Mouse (Mus musculus) neural tube, embryonic 11.5 days (tissue): ENCODE measurements around the gene Dnaaf1. TPM values are rescaled to one million over a fixed set of nuclear protein-coding genes. Genes with fewer than 3 reads are reported as not detected.

Experiments
- ATAC-seq: fragments of 200-750 bp; cut with Nextera tagmentation; 2 replicates; pipeline ENCODE4 v1.8.0; 2017; ENCODE audit warnings: moderate number of reproducible peaks, mild to moderate bottlenecking, moderate TSS enrichment, moderate library complexity; ENCODE audit not compliant: insufficient read depth, low FRiP score, low TSS enrichment
- DNase-seq: peaks from one replicate; pipeline ENCODE4 v3.0.0-alpha.2; 2015; ENCODE audit warnings: low spot score
- H3K27ac ChIP-seq: fragments of 300-500 bp; sonication (generic); 2 replicates; pipeline ENCODE4 v1.5.1; 2014; ENCODE audit warnings: low read depth, mild to moderate bottlenecking, low read length
- H3K27me3 ChIP-seq: fragments of 300-500 bp; sonication (generic); 2 replicates; pipeline ENCODE4 v1.6.1; 2014; ENCODE audit warnings: mild to moderate bottlenecking, low read length, mixed read lengths; ENCODE audit not compliant: control insufficient read depth, insufficient read depth
- H3K36me3 ChIP-seq: fragments of 300-500 bp; sonication (generic); 2 replicates; pipeline ENCODE4 v1.6.1; 2014; ENCODE audit warnings: mild to moderate bottlenecking, low read length, moderate library complexity, mixed read lengths; ENCODE audit not compliant: control insufficient read depth, insufficient read depth
- H3K4me1 ChIP-seq: fragments of 300-500 bp; sonication (generic); 2 replicates; pipeline ENCODE4 v1.6.1; 2014; ENCODE audit warnings: low read length, mixed read lengths; ENCODE audit not compliant: control insufficient read depth, insufficient read depth
- H3K4me2 ChIP-seq: fragments of 300-500 bp; sonication (generic); 2 replicates; pipeline ENCODE4 v1.6.1; 2014; ENCODE audit warnings: low read depth, mild to moderate bottlenecking, moderate library complexity
- H3K4me3 ChIP-seq: fragments of 300-500 bp; sonication (generic); 2 replicates; pipeline ENCODE4 v1.5.1; 2014; ENCODE audit warnings: low read depth, low read length
- H3K9ac ChIP-seq: fragments of 300-500 bp; sonication (generic); 2 replicates; pipeline ENCODE4 v1.6.1; 2014; ENCODE audit warnings: mild to moderate bottlenecking, low read length
- H3K9me3 ChIP-seq: fragments of 300-500 bp; sonication (generic); 2 replicates; pipeline ENCODE4 v1.6.1; 2016; ENCODE audit warnings: low read length; ENCODE audit not compliant: control insufficient read depth
- WGBS: fragments of 180-500 bp; shearing (Covaris S2); extraction: QIAGEN DNeasy Blood & Tissue Kit; methylation state at CpG from one replicate; pipeline ENCODE4 v1.1.7; 2014; 5-methylcytosine and 5-hydroxymethylcytosine counted together
- polyA plus RNA-seq: library from polyadenylated mRNA; unstranded; fragments of >200 nt; fragmentation: Nextera tagmentation; extraction: Ambion mirVana; gene quantifications from 2 replicates; pipeline ENCODE4 v1.2.1, GENCODE M21; 2014

Gene Dnaaf1
- polyA plus RNA-seq, 1 experiment from 2014 or later, result not detected

DNA sequence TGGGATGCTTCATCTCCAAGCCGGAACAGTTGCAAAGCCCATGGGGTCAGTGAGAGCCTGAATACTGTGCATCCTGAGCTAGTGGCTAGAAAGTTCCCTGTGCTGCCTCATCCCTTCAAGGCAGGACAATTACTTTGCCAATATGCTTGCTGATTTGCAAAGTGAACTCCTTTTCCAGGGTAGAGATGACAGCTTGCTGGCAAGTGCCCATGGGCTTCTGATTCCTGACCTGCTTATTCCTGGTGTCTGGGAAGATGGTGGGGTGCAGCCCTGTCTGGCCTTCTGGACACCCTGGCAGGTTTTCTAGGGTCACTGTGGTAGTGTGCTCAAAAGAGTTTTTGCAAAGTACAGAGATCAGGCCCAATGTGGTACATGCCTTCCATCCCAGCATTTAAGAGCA, 67.9 kb downstream of the Dnaaf1 start:
- no peak for DNase-seq
- H3K36me3 ChIP-seq, result no peaks in the 10 kb centered on the region
- H3K27ac ChIP-seq, result no peak overlapping the region
- H3K9ac ChIP-seq, result no peak overlapping the region
- H3K4me3 ChIP-seq, result no peak overlapping the region
- WGBS, result 97% methylated on average over 1 of the region's 1 CpGs
- H3K27me3 ChIP-seq, result no peaks in the 10 kb centered on the region
- H3K9me3 ChIP-seq, result no peaks in the 10 kb centered on the region
- no peaks in the 10 kb centered on the region for H3K4me1 ChIP-seq
- no peak overlapping the region for H3K4me2 ChIP-seq
- no peak for ATAC-seq

DNA sequence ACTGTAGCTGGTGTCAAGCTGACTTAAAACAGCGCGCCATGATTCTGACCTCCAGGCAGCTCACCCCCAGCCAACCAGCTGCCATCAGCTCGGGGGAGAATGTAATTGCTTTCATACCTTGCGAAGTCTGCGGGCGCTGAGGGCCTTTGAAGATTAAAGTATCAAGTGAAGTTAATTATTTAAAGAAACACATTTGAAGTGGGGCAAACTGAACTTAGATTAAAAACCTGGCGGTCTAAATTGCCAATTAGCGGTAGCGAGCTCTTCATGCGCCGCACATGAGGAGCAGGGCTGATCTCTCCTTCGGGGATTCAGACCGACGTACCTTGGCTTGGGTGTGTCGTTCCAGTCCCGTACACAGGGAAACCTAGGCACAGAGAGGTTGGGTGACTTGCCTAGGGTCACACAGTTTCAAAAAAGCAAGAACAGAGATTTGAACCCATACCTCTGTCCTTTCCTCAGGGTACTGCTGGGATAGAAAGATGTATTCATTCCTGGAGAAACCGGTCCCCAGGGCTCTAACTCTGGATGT, 69.5 kb downstream of the Dnaaf1 start:
- no peak for ATAC-seq
- WGBS, result 87% methylated on average over 17 of the region's 17 CpGs
- Histone ChIP-seq H3K4me1 (no peaks in the 10 kb centered on the region), H3K27me3 (no peaks in the 10 kb centered on the region), H3K9me3 (no peaks in the 10 kb centered on the region), H3K27ac (no peak overlapping the region), H3K4me3 (no peak overlapping the region), H3K9ac (no peak overlapping the region), H3K36me3 (no peaks in the 10 kb centered on the region), H3K4me2 (no peak overlapping the region)
- no peak for DNase-seq

DNA sequence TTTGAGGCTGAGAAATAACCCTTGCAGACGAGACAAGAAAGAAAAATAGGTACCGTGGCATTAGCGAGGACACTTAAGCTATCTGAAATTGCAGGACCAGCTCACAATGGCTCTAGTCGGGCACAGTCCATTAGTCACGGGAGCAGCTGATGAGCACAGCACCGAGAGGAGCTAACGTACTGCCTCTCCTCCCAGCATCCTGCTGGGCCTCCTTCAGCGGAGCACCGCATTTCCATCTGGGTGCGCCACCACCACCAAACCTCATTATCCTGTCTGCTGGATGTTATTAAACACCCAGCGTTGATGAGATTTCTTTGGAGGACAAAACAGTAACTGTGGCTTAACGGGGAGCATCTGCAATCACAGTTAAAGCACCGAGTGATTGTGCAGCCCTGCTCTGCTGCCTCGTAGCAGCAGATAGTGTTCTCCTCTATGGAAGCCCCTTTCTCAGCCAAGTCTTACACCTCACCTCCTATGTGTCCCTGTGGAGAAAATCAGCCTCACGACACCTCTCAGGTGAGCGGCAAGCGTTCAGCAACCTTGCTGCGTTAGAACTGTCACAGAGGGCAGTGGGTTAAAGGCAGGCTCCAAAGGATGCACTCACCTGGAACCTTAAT, 70.1 kb downstream of the Dnaaf1 start:
- Histone ChIP-seq H3K27ac (peak overlapping the region; percentile 36; the same call in 1 of the 2 replicates), H3K4me2 (no peak overlapping the region), H3K9ac (no peak overlapping the region), H3K27me3 (no peaks in the 10 kb centered on the region), H3K4me1 (no peaks in the 10 kb centered on the region), H3K36me3 (no peaks in the 10 kb centered on the region), H3K9me3 (no peaks in the 10 kb centered on the region), H3K4me3 (no peak overlapping the region)
- ATAC-seq (peak; percentile 45), DNase-seq (peak; percentile 53)
- 56% methylated on average over 18 of the region's 18 CpGs for WGBS

DNA sequence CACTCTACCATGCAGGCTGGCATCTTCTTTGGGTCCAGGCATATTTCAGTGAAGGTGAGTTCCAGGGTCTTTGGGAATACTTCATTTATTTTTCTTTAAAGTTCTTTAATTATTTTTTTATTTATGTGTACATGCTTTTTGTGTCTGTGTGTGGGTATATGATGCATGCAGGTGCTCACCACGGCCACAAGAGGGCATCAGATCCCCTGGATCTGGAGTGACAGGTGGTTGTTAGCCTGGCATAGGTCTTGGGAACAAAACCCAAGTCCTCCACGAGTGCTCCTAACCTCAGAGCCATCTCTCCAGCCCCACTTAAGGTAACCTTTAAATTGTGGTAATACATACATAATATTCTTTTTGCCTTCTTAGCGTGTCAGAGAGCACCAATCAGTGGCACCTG, 71.2 kb downstream of the Dnaaf1 start:
- ATAC-seq (no peak), DNase-seq (no peak)
- Histone ChIP-seq H3K4me3 (no peak overlapping the region), H3K36me3 (no peaks in the 10 kb centered on the region), H3K9ac (no peak overlapping the region), H3K4me1 (no peaks in the 10 kb centered on the region), H3K9me3 (no peaks in the 10 kb centered on the region), H3K4me2 (no peak overlapping the region), H3K27ac (no peak overlapping the region), H3K27me3 (no peaks in the 10 kb centered on the region)
- 72% methylated on average over 3 of the region's 3 CpGs for WGBS

DNA sequence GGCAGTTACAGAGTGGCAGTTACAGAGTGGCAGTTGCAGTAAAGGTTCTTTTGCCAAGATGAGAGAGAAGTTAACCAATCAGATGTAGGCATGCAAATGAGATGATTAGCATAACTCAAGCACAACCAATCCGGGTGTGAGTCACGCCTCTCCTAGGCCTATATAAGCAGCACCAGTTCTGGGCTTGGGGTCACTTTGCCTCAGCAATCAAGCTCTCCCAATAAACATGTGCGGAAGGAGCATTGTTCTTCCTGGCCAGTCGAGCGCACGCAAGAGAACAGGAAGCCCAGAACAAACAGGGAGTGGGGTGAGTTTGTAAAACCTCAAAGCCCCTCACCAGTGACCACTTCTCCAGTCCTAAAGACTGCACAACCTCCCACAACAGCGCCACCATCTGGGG, 71.8 kb downstream of the Dnaaf1 start:
- ATAC-seq (no peak), DNase-seq (no peak)
- Histone ChIP-seq H3K9me3 (no peaks in the 10 kb centered on the region), H3K4me2 (no peak overlapping the region), H3K9ac (no peak overlapping the region), H3K4me1 (no peaks in the 10 kb centered on the region), H3K27ac (no peak overlapping the region), H3K27me3 (no peaks in the 10 kb centered on the region), H3K4me3 (no peak overlapping the region), H3K36me3 (no peaks in the 10 kb centered on the region)
- 86% methylated on average over 7 of the region's 7 CpGs for WGBS

Other genes with a start within 250 kb of the Dnaaf1 start
- gene Hsbp1, start 230.7 kb upstream of the Dnaaf1 start, polyA plus RNA-seq, result 355 and 357 TPM in 2 replicates
- 9.7 and 11.5 TPM in 2 replicates for gene Mlycd, start 180.4 kb upstream of the Dnaaf1 start, polyA plus RNA-seq
- gene Osgin1, start 141.1 kb upstream of the Dnaaf1 start, polyA plus RNA-seq, result 0.27 and 0.76 TPM in 2 replicates
- gene Necab2, start 128.5 kb upstream of the Dnaaf1 start, polyA plus RNA-seq, result 11.5 and 11.8 TPM in 2 replicates
- gene Slc38a8, start 73.5 kb upstream of the Dnaaf1 start, polyA plus RNA-seq, result not detected in 2 replicates
- gene Mbtps1, start 16.5 kb upstream of the Dnaaf1 start, polyA plus RNA-seq, result 97.5 and 105 TPM in 2 replicates
- 74.4 and 87.6 TPM in 2 replicates for gene Hsdl1, start 52 bp upstream of the Dnaaf1 start, polyA plus RNA-seq
- gene Taf1c, start 30.0 kb downstream of the Dnaaf1 start, polyA plus RNA-seq, result 11.7 and 14.1 TPM in 2 replicates
- gene Adad2, start 37.5 kb downstream of the Dnaaf1 start, polyA plus RNA-seq, result 0.12 TPM in 1 of 2 replicates, not detected in the other
- 0.32 and 0.42 TPM in 2 replicates for gene Kcng4, start 60.4 kb downstream of the Dnaaf1 start, polyA plus RNA-seq
- gene Wfdc1, start 91.1 kb downstream of the Dnaaf1 start, polyA plus RNA-seq, result 1.7 and 1.9 TPM in 2 replicates
- gene Atp2c2, start 124.8 kb downstream of the Dnaaf1 start, polyA plus RNA-seq, result 0.61 and 1.0 TPM in 2 replicates
- gene Tldc1, start 203.2 kb downstream of the Dnaaf1 start, polyA plus RNA-seq, result 10.3 and 11.1 TPM in 2 replicates